Mouse (Mus musculus) heart, embryonic 16.5 days (tissue): ENCODE data around the gene Otogl. TPM values are rescaled to one million over a fixed set of nuclear protein-coding genes. Genes with fewer than 3 reads are reported as not detected.

Experiments used
- ATAC-seq: fragments of 200-750 bp; cut with Nextera tagmentation; replicated peaks from 2 replicates; pipeline ENCODE4 v1.8.0; 2017; ENCODE audit warnings: moderate number of reproducible peaks; ENCODE audit not compliant: insufficient read depth, low FRiP score; ENCODE audit errors: extremely low read depth
- H3K27ac ChIP-seq: fragments of 300-500 bp; sonication (generic); 2 replicates; pipeline ENCODE4 v1.5.1; 2014; ENCODE audit warnings: mild to moderate bottlenecking, low read length, control low read depth, moderate library complexity
- H3K27me3 ChIP-seq: fragments of 300-500 bp; sonication (generic); 2 replicates; pipeline ENCODE4 v1.6.1; 2014; ENCODE audit warnings: low read length, mixed read lengths; ENCODE audit not compliant: control insufficient read depth, insufficient read depth
- H3K36me3 ChIP-seq: fragments of 300-500 bp; sonication (generic); 2 replicates; pipeline ENCODE4 v1.6.1; 2014; ENCODE audit not compliant: control insufficient read depth, insufficient read depth
- H3K4me1 ChIP-seq: fragments of 300-500 bp; sonication (generic); 2 replicates; pipeline ENCODE4 v1.6.1; 2014; ENCODE audit warnings: low read length, mixed read lengths; ENCODE audit not compliant: control insufficient read depth, insufficient read depth
- H3K4me2 ChIP-seq: fragments of 300-500 bp; sonication (generic); 2 replicates; pipeline ENCODE4 v1.6.1; 2014; ENCODE audit warnings: low read depth, mild to moderate bottlenecking, control low read depth, low read length
- H3K4me3 ChIP-seq: fragments of 300-500 bp; sonication (generic); 2 replicates; pipeline ENCODE4 v1.5.1; 2014; ENCODE audit warnings: mild to moderate bottlenecking, control low read depth, low read length
- H3K9ac ChIP-seq: fragments of 300-500 bp; sonication (generic); 2 replicates; pipeline ENCODE4 v1.6.1; 2014; ENCODE audit warnings: low read length, control low read depth
- H3K9me3 ChIP-seq: fragments of 300-500 bp; sonication (generic); replicated peaks from 2 replicates; pipeline ENCODE4 v1.6.1; 2016; ENCODE audit warnings: low read length; ENCODE audit not compliant: control insufficient read depth
- WGBS: fragments of 180-500 bp; shearing (Covaris S2); extraction: QIAGEN DNeasy Blood & Tissue Kit; methylation state at CpG from one replicate; pipeline ENCODE4 v1.1.7; 2014; 5-methylcytosine and 5-hydroxymethylcytosine counted together
- polyA plus RNA-seq: library from polyadenylated mRNA; unstranded; fragments of >200 nt; fragmentation: Nextera tagmentation; extraction: Ambion mirVana; gene quantifications from 2 replicates; pipeline ENCODE4 v1.2.1, GENCODE M21; 2015

Otogl gene
- polyA plus RNA-seq, 1 experiment from 2014 or later = 0.12 TPM

DNA sequence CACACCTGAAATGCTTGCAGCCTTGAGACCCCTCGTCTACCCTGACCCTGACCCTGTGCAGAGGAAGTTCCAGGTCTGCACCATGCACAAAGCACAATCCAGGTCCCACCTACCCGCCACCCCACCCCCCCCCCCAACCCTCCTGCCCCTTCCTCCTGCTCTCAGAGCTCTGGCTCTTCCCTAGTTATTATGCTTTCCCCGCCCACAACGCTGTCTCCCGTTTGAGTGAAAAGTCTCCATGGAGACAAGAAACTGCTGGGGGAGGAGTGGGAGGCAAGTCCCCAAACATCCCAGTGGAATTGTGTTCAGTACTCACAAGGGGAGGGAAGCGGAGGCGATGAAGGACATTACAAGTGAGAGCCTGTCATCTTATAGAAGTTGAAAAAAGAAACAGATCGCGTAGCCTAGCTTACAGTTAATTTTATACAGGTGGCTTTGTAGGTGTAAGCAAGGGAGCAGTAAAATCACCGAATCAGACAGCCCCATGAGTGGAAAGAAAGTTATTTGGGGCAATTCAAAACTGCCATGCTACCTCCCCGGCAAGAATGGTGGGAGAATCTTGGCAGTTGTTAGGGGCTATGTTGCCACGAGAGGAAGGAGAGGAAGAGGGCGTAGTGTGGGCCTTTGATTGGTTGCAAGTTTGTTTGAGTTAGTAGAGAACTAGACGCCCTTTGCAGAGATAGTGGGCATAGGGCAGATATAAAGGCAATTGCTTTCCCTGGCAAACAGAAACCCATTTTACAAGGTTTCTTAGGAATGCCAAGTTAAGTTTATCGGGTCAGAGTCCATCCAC, 159.4 kb downstream of the Otogl start:
- 0 out of 2 replicates have a peak, but pooled peaks have one; percentile 32 for ATAC-seq
- H3K4me3 ChIP-seq = peak overlapping the region; percentile 24
- no peaks in the 10 kb centered on the region for H3K9me3 ChIP-seq
- H3K27me3 ChIP-seq = no peaks in the 10 kb centered on the region
- H3K4me1 ChIP-seq = no peaks in the 10 kb centered on the region
- no peaks in the 10 kb centered on the region for H3K36me3 ChIP-seq
- H3K4me2 ChIP-seq = peak overlapping the region; percentile 52
- H3K27ac ChIP-seq = no peak overlapping the region
- H3K9ac ChIP-seq = no peak overlapping the region
- 29% methylated on average over 15 of the region's 15 CpGs for WGBS

DNA sequence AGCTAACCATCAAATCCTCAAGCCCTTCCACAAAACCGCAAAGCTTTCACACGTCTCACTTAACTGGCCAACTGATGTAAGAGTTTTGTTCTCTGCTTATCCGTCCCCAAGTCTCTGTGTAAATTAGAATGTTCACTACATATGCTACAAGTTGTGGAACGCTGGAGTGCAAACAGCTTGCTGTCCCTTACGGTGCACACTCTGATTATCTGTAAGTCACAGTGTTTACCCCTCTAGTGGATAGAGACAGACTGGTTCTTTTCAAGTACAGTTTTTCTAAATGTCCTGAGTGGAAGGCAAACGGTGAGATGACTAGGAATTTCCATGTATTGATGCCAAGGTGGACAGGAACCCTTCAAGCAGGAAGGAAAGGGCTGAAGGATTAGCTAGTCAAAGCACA, 160.0 kb downstream of the Otogl start:
- Histone ChIP-seq H3K27ac (no peak overlapping the region), H3K4me1 (no peaks in the 10 kb centered on the region), H3K36me3 (no peaks in the 10 kb centered on the region), H3K9me3 (no peaks in the 10 kb centered on the region), H3K4me3 (peak overlapping the region; percentile 24), H3K27me3 (no peaks in the 10 kb centered on the region), H3K4me2 (peak overlapping the region; percentile 52), H3K9ac (no peak overlapping the region)
- WGBS = 26% methylated on average over 6 of the region's 6 CpGs
- ATAC-seq = peak; percentile 14; the same call in 1 of the 2 replicates

- no peaks in the 10 kb centered on the region for H3K27me3 ChIP-seq
- no peak overlapping the region for H3K4me3 ChIP-seq
- H3K27ac ChIP-seq = no peak overlapping the region
- 16% methylated on average over 5 of the region's 5 CpGs for WGBS
- no peaks in the 10 kb centered on the region for H3K36me3 ChIP-seq
- H3K9ac ChIP-seq = no peak overlapping the region
- no peaks in the 10 kb centered on the region for H3K4me1 ChIP-seq
- ATAC-seq = no peak
- no peaks in the 10 kb centered on the region for H3K9me3 ChIP-seq
- H3K4me2 ChIP-seq = no peak overlapping the region
These were observed 164.4 kb downstream of the Otogl start for GRCm38 (mm10) chr10:107747566-107747965.

- Histone ChIP-seq H3K4me2 (peak overlapping the region; percentile 50), H3K27me3 (no peaks in the 10 kb centered on the region), H3K36me3 (no peaks in the 10 kb centered on the region), H3K4me3 (peak overlapping the region; percentile 28; the same call in 1 of the 2 replicates), H3K4me1 (no peaks in the 10 kb centered on the region), H3K27ac (no peak overlapping the region), H3K9me3 (no peaks in the 10 kb centered on the region), H3K9ac (no peak overlapping the region; the same call in 1 of the 2 replicates)
- 13% methylated on average over 9 of the region's 9 CpGs for WGBS
- no peak for ATAC-seq
These were observed 165.2 kb downstream of the Otogl start for GRCm38 (mm10) chr10:107746717-107747116.

- Histone ChIP-seq H3K36me3 (no peaks in the 10 kb centered on the region), H3K4me3 (no peak overlapping the region), H3K9ac (no peak overlapping the region), H3K4me2 (no peak overlapping the region), H3K4me1 (no peaks in the 10 kb centered on the region), H3K27me3 (no peaks in the 10 kb centered on the region), H3K27ac (no peak overlapping the region), H3K9me3 (no peaks in the 10 kb centered on the region)
- ATAC-seq = no peak
- 74% methylated on average over 5 of the region's 5 CpGs for WGBS
These were observed 172.1 kb downstream of the Otogl start for GRCm38 (mm10) chr10:107739815-107740214.

- WGBS = 79% methylated on average over 6 of the region's 6 CpGs
- H3K27ac ChIP-seq = no peak overlapping the region
- H3K9ac ChIP-seq = no peak overlapping the region
- H3K36me3 ChIP-seq = no peaks in the 10 kb centered on the region
- no peak overlapping the region for H3K4me3 ChIP-seq
- no peaks in the 10 kb centered on the region for H3K4me1 ChIP-seq
- no peaks in the 10 kb centered on the region for H3K27me3 ChIP-seq
- no peak overlapping the region for H3K4me2 ChIP-seq
- H3K9me3 ChIP-seq = no peaks in the 10 kb centered on the region
- no peak for ATAC-seq
These were observed 174.2 kb downstream of the Otogl start for GRCm38 (mm10) chr10:107737743-107738142.

DNA sequence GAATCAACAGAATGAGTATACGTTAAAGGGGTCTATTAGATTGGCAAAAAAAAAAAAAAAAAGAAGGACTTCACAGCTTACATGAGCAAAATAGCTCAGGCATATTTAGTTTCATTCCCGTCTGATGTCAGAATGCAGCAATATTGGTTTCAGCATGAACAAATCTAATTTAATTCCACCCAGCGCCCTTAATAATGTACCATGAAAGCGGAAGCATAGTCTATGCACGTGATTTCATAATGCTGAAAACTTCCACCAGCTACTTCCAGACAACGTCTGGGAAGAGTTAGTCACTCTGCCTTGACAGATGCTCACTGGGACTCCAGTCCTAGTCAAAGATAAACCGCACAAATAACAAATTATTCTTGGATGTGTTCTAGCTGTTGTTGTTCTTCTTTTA, 176.5 kb downstream of the Otogl start:
- no peak overlapping the region for H3K9ac ChIP-seq
- H3K9me3 ChIP-seq = no peaks in the 10 kb centered on the region
- no peak overlapping the region for H3K4me2 ChIP-seq
- no peak overlapping the region for H3K27ac ChIP-seq
- ATAC-seq = no peak
- 78% methylated on average over 7 of the region's 7 CpGs for WGBS
- no peaks in the 10 kb centered on the region for H3K27me3 ChIP-seq
- H3K4me1 ChIP-seq = no peaks in the 10 kb centered on the region
- H3K4me3 ChIP-seq = no peak overlapping the region
- no peaks in the 10 kb centered on the region for H3K36me3 ChIP-seq

DNA sequence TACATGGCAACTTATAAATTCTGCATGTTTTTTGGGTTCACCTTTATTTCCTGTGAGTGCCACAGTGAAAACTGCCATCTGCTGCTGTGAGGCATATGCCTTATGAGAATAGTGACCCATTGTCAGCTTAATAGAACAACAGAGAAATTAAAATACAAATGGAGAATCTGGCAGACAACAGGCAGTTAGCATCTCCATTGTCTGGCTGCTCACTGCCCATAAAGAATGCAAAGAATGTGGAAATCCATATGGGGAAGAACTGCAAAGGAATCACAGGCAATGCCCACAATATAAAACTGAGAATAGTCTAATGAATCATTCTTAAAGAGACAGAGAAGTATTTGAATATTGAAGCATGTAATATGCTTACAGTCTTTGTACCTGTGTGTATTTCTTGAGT, 177.6 kb downstream of the Otogl start:
- Histone ChIP-seq H3K4me1 (no peaks in the 10 kb centered on the region), H3K9me3 (no peaks in the 10 kb centered on the region), H3K36me3 (no peaks in the 10 kb centered on the region), H3K4me2 (no peak overlapping the region), H3K9ac (no peak overlapping the region), H3K27ac (no peak overlapping the region), H3K27me3 (no peaks in the 10 kb centered on the region), H3K4me3 (no peak overlapping the region)
- ATAC-seq = no peak

GRCm38 (mm10) chr10:107725631-107726030, 186.3 kb downstream of the Otogl start:
- Histone ChIP-seq H3K4me3 (no peak overlapping the region), H3K4me2 (no peak overlapping the region), H3K9ac (no peak overlapping the region), H3K9me3 (no peaks in the 10 kb centered on the region), H3K4me1 (0 out of 2 replicates have a peak, but pooled peaks cover 6% of the 10 kb centered on the region), H3K27me3 (no peaks in the 10 kb centered on the region), H3K36me3 (no peaks in the 10 kb centered on the region), H3K27ac (no peak overlapping the region)
- 27% methylated on average over 7 of the region's 7 CpGs for WGBS
- no peak for ATAC-seq
